Mouse (Mus musculus): Measurements from ENCODE around the gene Plet1. TPM values are rescaled to one million over a fixed set of nuclear protein-coding genes. Genes with fewer than 3 reads are reported as not detected.

The Plet1 gene
- polyA plus RNA-seq, 1 experiment from 2014 or later, result 15.6 TPM

DNA sequence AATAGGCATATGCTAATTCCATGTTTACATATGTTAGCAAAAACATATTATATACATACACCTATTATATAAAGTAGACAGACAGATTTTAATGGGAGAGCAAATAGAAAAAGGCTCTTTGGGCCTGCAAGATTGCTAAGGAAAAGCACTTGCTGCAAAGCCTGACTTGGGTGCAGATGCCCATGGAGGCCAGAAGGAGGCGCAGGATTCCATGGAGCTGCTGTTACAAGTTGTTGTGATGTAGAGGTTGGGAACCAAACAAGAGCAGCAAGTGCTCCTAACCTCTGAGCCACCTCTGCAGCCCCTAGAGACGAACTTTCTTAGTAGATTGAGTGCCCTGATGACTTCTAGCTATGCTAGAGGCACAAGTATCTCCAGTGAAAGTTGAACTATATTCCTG, 24.5 kb downstream of the Plet1 start:
- ATAC-seq (ENCODE audit: insufficient number of reproducible peaks, low FRiP score, low TSS enrichment, low read depth), result no peak
- Histone ChIP-seq H3K4me3 (replicated peaks) (no peak overlapping the region), H3K36me3 (peaks cover 2% of the 10 kb centered on the region; the same call in 1 of the 2 replicates), H3K27me3 (no peaks in the 10 kb centered on the region), H3K4me1 (no peaks in the 10 kb centered on the region), H3K9me3 (replicated peaks) (no peaks in the 10 kb centered on the region), H3K27ac (replicated peaks) (no peak overlapping the region), H3K4me2 (replicated peaks) (no peak overlapping the region), H3K9ac (no peak overlapping the region)
- WGBS, result 14% methylated on average over 2 of the region's 2 CpGs

DNA sequence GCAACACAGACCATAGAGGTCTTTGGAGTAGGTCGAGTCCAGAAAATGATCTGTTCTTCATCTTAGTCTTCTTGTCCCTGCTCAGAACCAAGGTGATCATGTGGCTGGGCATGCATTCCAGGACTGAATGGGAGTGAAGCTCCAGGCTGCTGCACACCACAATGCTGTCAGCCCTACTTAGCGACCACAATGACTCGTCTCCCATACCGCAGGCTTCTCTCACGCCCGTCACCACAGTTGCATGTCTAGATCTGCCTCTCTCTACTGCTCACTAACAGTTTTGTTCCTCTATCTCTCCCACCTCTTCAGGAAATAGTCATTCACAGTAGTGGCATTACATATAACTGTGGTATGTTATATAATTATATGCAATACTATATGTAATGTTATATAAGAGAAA, 26.4 kb downstream of the Plet1 start:
- 76% methylated on average over 6 of the region's 6 CpGs for WGBS

DNA sequence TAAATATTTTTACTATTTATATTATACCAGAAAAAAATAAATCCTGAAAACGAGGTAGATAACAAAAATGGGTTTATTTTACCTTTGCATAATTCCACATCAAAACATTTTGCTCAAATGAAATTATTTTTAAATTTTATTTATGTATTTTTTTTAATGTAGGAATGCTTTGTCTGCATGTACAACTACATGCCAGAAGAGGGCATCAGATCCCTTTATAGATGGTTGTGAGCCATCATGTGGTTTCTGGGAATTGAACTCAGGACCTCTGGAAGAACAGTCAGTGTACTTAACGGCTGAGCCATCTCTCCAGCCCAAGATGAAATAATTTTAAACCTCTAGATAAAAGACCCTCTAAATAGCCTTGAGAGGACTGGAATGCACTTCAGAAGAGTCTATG, 27.2 kb downstream of the Plet1 start:
- Histone ChIP-seq H3K27ac (replicated peaks) (no peak overlapping the region), H3K27me3 (no peaks in the 10 kb centered on the region), H3K36me3 (peaks cover 2% of the 10 kb centered on the region; the same call in 1 of the 2 replicates), H3K9me3 (replicated peaks) (no peaks in the 10 kb centered on the region), H3K4me1 (no peaks in the 10 kb centered on the region), H3K4me3 (replicated peaks) (no peak overlapping the region), H3K4me2 (replicated peaks) (no peak overlapping the region), H3K9ac (no peak overlapping the region)
- ATAC-seq (ENCODE audit: insufficient number of reproducible peaks, low FRiP score, low TSS enrichment, low read depth), result no peak
- WGBS, result 53% methylated on average over 2 of the region's 2 CpGs

More for the DNA sequence above, 26.4 kb downstream of the Plet1 start:
- Histone ChIP-seq H3K4me1 (no peaks in the 10 kb centered on the region), H3K27me3 (no peaks in the 10 kb centered on the region), H3K9ac (no peak overlapping the region), H3K27ac (replicated peaks) (no peak overlapping the region), H3K9me3 (replicated peaks) (no peaks in the 10 kb centered on the region), H3K36me3 (peaks cover 2% of the 10 kb centered on the region; the same call in 1 of the 2 replicates), H3K4me2 (replicated peaks) (no peak overlapping the region), H3K4me3 (replicated peaks) (no peak overlapping the region)
- ATAC-seq (ENCODE audit: insufficient number of reproducible peaks, low FRiP score, low TSS enrichment, low read depth), result no peak

DNA sequence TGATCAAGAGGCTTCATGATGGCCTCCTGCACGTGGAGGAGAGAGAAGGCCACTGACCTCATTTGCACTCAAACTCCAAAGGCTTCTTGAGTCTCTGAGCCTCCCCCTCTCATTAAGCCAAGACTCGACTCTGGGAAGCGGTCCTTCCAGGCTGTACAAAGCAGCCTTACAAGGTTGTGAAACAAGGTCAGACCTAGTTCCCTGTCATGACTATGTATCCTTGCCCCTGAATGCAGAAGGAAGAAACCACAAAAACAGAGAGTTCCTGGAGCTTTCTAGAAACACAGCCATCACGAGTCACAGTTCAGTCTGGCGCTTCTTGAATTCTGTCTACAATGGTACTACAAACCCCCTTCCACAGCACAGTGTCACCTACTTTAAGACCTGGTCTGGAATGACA, 28.2 kb downstream of the Plet1 start:
- Histone ChIP-seq H3K4me1 (peaks cover 1% of the 10 kb centered on the region), H3K9me3 (replicated peaks) (no peaks in the 10 kb centered on the region), H3K27ac (replicated peaks) (no peak overlapping the region), H3K36me3 (peaks cover 2% of the 10 kb centered on the region; the same call in 1 of the 2 replicates), H3K27me3 (no peaks in the 10 kb centered on the region), H3K4me3 (replicated peaks) (no peak overlapping the region), H3K9ac (no peak overlapping the region), H3K4me2 (replicated peaks) (no peak overlapping the region)
- 85% methylated on average over 5 of the region's 5 CpGs for WGBS
- ATAC-seq (ENCODE audit: insufficient number of reproducible peaks, low FRiP score, low TSS enrichment, low read depth), result no peak

DNA sequence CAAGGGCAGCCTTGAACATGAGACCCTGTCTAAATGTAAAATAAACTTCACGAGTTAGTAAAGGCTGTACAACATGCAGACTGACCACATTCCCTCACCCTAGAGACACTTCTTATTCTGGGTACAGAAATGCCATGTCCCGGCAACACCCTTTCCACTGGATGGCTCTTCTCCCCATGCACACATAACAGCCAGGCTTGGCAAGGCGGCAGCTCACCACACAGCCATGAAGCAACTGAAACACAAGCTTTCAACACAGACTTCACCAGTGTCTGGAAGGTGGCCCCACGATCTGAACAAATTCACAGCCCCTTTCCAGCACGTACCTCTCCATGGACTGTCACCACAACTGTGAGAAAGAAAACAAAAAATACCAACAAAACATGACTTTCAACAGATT, 30.6 kb downstream of the Plet1 start:
- no peaks in the 10 kb centered on the region for H3K9me3 ChIP-seq (replicated peaks)
- H3K9ac ChIP-seq, result no peak overlapping the region
- no peak for ATAC-seq (ENCODE audit: insufficient number of reproducible peaks, low FRiP score, low TSS enrichment, low read depth)
- 81% methylated on average over 5 of the region's 5 CpGs for WGBS
- H3K27me3 ChIP-seq, result no peaks in the 10 kb centered on the region
- H3K27ac ChIP-seq (replicated peaks), result no peak overlapping the region
- H3K36me3 ChIP-seq, result peaks cover 2% of the 10 kb centered on the region; the same call in 1 of the 2 replicates
- no peak overlapping the region for H3K4me3 ChIP-seq (replicated peaks)
- peaks cover 7% of the 10 kb centered on the region for H3K4me1 ChIP-seq
- no peak overlapping the region for H3K4me2 ChIP-seq (replicated peaks)

DNA sequence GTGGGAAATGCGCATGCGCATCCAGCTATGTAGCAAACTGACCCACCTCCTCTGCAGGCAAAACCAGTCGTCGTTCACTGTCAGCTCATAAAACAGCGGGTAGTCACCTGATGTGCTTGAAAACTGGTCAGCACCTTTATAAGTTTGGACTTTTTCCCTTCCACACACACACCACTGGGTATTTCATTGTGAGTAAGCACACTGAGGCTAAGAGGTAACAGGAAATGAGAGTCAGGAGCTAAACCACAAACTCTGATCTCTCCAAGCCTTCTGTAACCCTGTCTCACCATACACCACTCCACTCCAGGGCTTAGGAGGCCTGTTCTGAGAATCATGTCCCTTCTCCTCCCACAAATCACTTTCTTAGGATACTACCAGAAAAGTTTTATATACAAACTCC, 31.3 kb downstream of the Plet1 start:
- WGBS, result 88% methylated on average over 5 of the region's 5 CpGs
- no peak overlapping the region for H3K4me2 ChIP-seq (replicated peaks)
- H3K9me3 ChIP-seq (replicated peaks), result no peaks in the 10 kb centered on the region
- H3K27me3 ChIP-seq, result no peaks in the 10 kb centered on the region
- no peak overlapping the region for H3K4me3 ChIP-seq (replicated peaks)
- peaks cover 7% of the 10 kb centered on the region for H3K4me1 ChIP-seq
- no peak for ATAC-seq (ENCODE audit: insufficient number of reproducible peaks, low FRiP score, low TSS enrichment, low read depth)
- H3K27ac ChIP-seq (replicated peaks), result no peak overlapping the region
- H3K9ac ChIP-seq, result no peak overlapping the region
- H3K36me3 ChIP-seq, result peaks cover 2% of the 10 kb centered on the region; the same call in 1 of the 2 replicates

DNA sequence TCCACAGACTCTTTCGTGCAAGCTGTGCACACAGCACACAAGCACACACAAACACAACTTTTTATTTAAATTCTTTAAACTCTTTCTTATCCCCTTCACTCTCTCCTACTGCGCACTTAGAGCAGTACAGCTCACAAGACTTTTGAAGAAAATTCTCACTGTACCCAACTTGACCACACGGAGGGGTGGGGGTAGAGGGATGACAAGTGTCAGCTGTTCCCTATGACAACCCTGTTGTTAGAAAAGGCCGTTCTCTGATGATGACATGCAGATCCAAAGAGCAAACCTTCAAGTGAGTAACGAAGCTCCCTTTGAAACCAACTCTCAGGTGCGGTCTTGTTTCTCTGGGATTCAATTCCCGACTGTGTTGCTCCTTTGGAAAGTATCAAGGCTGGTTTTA, 33.5 kb downstream of the Plet1 start:
- Histone ChIP-seq H3K27ac (replicated peaks) (no peak overlapping the region), H3K9ac (peak overlapping the region; percentile 70), H3K4me2 (replicated peaks) (peak overlapping the region; percentile 78), H3K9me3 (replicated peaks) (no peaks in the 10 kb centered on the region), H3K4me1 (peaks cover 7% of the 10 kb centered on the region), H3K27me3 (no peaks in the 10 kb centered on the region), H3K36me3 (no peaks in the 10 kb centered on the region), H3K4me3 (replicated peaks) (peak overlapping the region; percentile 90)
- WGBS, result 37% methylated on average over 7 of the region's 7 CpGs
- no peak for ATAC-seq (ENCODE audit: insufficient number of reproducible peaks, low FRiP score, low TSS enrichment, low read depth)

DNA sequence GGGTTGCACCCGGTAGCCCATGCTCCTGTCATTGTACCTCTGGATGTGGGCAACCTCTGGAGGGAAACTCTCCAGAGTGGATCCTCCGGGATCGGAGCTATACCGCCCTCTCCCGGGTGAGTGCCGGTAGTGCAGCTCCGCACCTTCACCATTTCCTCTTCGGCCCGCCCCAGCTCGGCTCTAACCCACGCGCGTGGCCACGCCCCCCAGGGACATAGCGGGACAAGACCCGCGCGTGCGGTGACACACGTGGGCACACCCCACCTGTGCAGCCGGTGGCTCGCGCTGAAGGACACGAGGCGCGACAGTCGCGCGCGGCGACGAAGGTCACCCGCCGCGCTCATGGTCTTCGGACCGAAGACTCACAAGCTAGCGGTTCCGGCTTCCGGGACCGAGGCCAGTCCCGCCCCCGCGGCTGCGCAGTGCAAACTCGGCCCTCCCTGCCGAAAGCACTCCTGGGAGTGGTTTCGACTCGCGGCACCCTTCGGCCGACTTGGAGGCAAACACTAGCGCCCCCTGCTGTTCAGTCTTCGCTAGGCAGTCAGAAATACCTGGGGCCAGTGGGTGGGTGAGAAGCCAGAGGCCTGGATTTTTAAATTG, 34.1 kb downstream of the Plet1 start, which contains the start of gene Pts:
TSS of gene Pts (minus strand) at position 432 of the 600 bp plus-strand sequence.
- 0% methylated on average over 54 of the region's 54 CpGs for WGBS

DNA sequence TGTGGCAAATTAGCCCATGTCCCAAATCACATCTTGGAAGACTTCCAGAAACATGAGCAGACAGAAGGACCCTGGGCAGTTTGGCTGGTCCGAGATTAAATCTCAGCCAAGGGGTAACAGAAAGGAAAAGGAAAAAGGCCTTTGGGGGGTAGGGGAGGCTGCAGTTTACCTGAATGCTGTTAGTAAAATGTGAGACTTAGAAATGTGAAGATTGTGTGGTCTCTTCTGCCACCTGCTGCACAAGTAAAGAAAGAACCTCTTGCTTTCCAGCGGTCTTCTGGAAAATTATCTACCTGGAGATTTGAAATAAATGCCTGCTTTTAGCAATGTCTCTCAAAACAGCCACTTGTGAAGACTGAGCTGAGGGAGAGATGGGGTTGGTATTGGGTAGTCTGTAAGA, 36.6 kb downstream of the Plet1 start:
- Histone ChIP-seq H3K4me2 (replicated peaks) (no peak overlapping the region), H3K9me3 (replicated peaks) (no peaks in the 10 kb centered on the region), H3K27ac (replicated peaks) (no peak overlapping the region), H3K4me3 (replicated peaks) (no peak overlapping the region), H3K27me3 (no peaks in the 10 kb centered on the region), H3K9ac (no peak overlapping the region), H3K4me1 (peaks cover 7% of the 10 kb centered on the region), H3K36me3 (no peaks in the 10 kb centered on the region)
- no peak for ATAC-seq (ENCODE audit: insufficient number of reproducible peaks, low FRiP score, low TSS enrichment, low read depth)
- WGBS, result 14% methylated on average over 2 of the region's 2 CpGs

More for the DNA sequence above, 34.1 kb downstream of the Plet1 start, which contains the start of gene Pts:
- Histone ChIP-seq H3K27me3 (no peaks in the 10 kb centered on the region), H3K36me3 (no peaks in the 10 kb centered on the region), H3K9me3 (replicated peaks) (no peaks in the 10 kb centered on the region), H3K4me2 (replicated peaks) (peak within 1 kb of the TSS; percentile 78), H3K27ac (replicated peaks) (peak within 1 kb of the TSS; percentile 80; the same call in 1 of the 2 replicates), H3K4me3 (replicated peaks) (peak within 1 kb of the TSS; percentile 90), H3K9ac (peak within 1 kb of the TSS; percentile 70), H3K4me1 (peaks cover 7% of the 10 kb centered on the region)
- peak; percentile 98 for ATAC-seq (ENCODE audit: insufficient number of reproducible peaks, low FRiP score, low TSS enrichment, low read depth)

DNA sequence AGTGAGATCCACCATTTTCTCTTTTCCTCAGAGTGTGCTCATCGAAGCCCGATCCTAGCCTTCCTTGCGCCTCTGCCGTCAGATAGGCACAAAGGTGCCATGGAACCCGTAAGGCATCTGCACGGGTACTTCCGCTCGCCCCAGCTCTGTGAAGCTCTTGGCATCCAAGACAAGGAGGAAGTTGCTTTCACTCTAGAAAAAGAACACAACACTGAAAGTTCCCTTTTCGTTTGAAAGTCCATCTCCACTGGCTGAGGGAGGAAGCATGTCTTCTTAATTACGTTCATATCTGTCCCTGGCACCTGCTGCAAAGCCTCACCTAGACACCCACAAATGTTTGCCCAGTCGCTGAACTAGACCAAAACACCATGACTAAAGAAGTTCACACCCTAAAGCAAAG, 39.0 kb downstream of the Plet1 start:
- no peak overlapping the region for H3K9ac ChIP-seq
- no peak overlapping the region for H3K4me3 ChIP-seq (replicated peaks)
- H3K36me3 ChIP-seq, result no peaks in the 10 kb centered on the region
- H3K9me3 ChIP-seq (replicated peaks), result no peaks in the 10 kb centered on the region
- no peak overlapping the region for H3K27ac ChIP-seq (replicated peaks)
- 74% methylated on average over 11 of the region's 11 CpGs for WGBS
- H3K27me3 ChIP-seq, result no peaks in the 10 kb centered on the region
- no peak for ATAC-seq (ENCODE audit: insufficient number of reproducible peaks, low FRiP score, low TSS enrichment, low read depth)
- no peaks in the 10 kb centered on the region for H3K4me1 ChIP-seq
- no peak overlapping the region for H3K4me2 ChIP-seq (replicated peaks)

DNA sequence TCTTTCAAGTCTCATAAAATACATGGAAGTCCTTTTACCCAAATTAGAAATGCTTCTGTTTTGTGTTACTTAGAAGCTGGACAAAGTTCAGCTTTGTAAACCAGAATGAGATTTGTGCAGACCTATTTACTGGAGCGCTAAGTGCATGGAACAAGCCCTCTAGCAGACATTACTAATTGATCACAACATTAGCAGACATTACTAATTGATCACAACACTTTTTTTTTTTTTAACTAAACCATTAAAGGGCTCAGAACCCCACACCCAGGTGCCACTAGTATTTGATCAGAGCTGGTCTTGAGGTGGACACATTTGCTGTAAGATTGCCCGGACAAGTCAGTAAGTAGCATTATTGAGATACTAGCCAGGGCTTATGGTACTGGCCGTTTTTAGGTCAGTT, 39.5 kb downstream of the Plet1 start:
- H3K9me3 ChIP-seq (replicated peaks), result no peaks in the 10 kb centered on the region
- no peaks in the 10 kb centered on the region for H3K27me3 ChIP-seq
- no peaks in the 10 kb centered on the region for H3K4me1 ChIP-seq
- H3K36me3 ChIP-seq, result no peaks in the 10 kb centered on the region
- H3K4me2 ChIP-seq (replicated peaks), result no peak overlapping the region
- 67% methylated on average over 3 of the region's 3 CpGs for WGBS
- H3K4me3 ChIP-seq (replicated peaks), result no peak overlapping the region
- no peak overlapping the region for H3K27ac ChIP-seq (replicated peaks)
- H3K9ac ChIP-seq, result no peak overlapping the region
- no peak for ATAC-seq (ENCODE audit: insufficient number of reproducible peaks, low FRiP score, low TSS enrichment, low read depth)

DNA sequence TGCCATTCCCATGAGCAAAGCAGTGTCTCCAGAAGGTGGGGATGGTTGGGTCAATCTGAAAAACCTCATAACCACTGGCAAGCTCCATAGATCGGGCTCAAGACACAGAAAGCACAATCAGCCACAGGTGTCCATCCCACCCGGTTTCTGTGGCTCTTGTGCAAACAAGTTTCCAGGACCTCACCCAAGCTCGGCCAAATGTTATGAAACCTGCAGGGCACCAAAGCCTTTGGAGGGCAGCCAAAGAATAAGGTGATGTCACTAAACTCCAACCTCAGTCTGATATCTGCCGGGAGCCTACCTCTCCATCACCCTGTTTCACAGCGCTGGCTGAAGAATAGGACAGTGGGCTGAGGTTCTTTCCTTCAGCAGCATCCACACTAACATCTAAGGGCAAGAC, 41.6 kb downstream of the Plet1 start:
- Histone ChIP-seq H3K9me3 (replicated peaks) (no peaks in the 10 kb centered on the region), H3K4me2 (replicated peaks) (no peak overlapping the region), H3K36me3 (no peaks in the 10 kb centered on the region), H3K4me1 (no peaks in the 10 kb centered on the region), H3K9ac (no peak overlapping the region), H3K27me3 (no peaks in the 10 kb centered on the region), H3K4me3 (replicated peaks) (no peak overlapping the region), H3K27ac (replicated peaks) (no peak overlapping the region)
- 62% methylated on average over 5 of the region's 5 CpGs for WGBS
- no peak for ATAC-seq (ENCODE audit: insufficient number of reproducible peaks, low FRiP score, low TSS enrichment, low read depth)

Data from embryonic facial prominence, embryonic 15.5 days (tissue).